Mouse (Mus musculus) embryonic facial prominence, embryonic 12.5 days (tissue): ENCODE data around the gene Necap2. TPM values are rescaled to one million over a fixed set of nuclear protein-coding genes. Genes with fewer than 3 reads are reported as not detected.
A peak's percentile ranks its signal among the peaks of the same experiment; 100 is the strongest.

Experiments used
- ATAC-seq: fragments of 200-750 bp; cut with Nextera tagmentation; 2 replicates; pipeline ENCODE4 v1.8.0; 2017; ENCODE audit not compliant: insufficient number of reproducible peaks, insufficient read depth, low FRiP score, low TSS enrichment
- H3K27ac ChIP-seq: fragments of 300-500 bp; sonication (generic); 2 replicates; pipeline ENCODE4 v1.5.1; 2016; ENCODE audit warnings: mild to moderate bottlenecking
- H3K27me3 ChIP-seq: fragments of 300-500 bp; sonication (generic); 2 replicates; pipeline ENCODE4 v1.6.1; 2016; ENCODE audit warnings: mild to moderate bottlenecking, moderate library complexity
- H3K36me3 ChIP-seq: fragments of 300-500 bp; sonication (generic); 2 replicates; pipeline ENCODE4 v1.6.1; 2016; ENCODE audit warnings: mild to moderate bottlenecking
- H3K4me1 ChIP-seq: fragments of 300-500 bp; sonication (generic); 2 replicates; pipeline ENCODE4 v1.6.1; 2016
- H3K4me2 ChIP-seq: fragments of 300-500 bp; sonication (generic); replicated peaks from 2 replicates; pipeline ENCODE4 v1.6.1; 2016; ENCODE audit warnings: mild to moderate bottlenecking, moderate library complexity
- H3K4me3 ChIP-seq: fragments of 300-500 bp; sonication (generic); 2 replicates; pipeline ENCODE4 v1.5.1; 2016; ENCODE audit warnings: mild to moderate bottlenecking
- H3K9ac ChIP-seq: fragments of 300-500 bp; sonication (generic); 2 replicates; pipeline ENCODE4 v1.6.1; 2016; ENCODE audit warnings: mild to moderate bottlenecking, moderate library complexity
- H3K9me3 ChIP-seq: fragments of 300-500 bp; sonication (generic); 2 replicates; pipeline ENCODE4 v1.6.1; 2016; ENCODE audit warnings: mild to moderate bottlenecking, moderate library complexity
- WGBS: fragments of 180-500 bp; shearing (Covaris S2); methylation state at CpG from one replicate; pipeline ENCODE4 v1.1.7; 2016; 5-methylcytosine and 5-hydroxymethylcytosine counted together
- polyA plus RNA-seq: library from polyadenylated mRNA; unstranded; fragments of >200 nt; fragmentation: Nextera tagmentation; extraction: Ambion mirVana; gene quantifications from 2 replicates; pipeline ENCODE4 v1.2.1, GENCODE M21; 2016

Necap2 gene
- polyA plus RNA-seq: 79.8 and 84.5 TPM in 2 replicates

DNA sequence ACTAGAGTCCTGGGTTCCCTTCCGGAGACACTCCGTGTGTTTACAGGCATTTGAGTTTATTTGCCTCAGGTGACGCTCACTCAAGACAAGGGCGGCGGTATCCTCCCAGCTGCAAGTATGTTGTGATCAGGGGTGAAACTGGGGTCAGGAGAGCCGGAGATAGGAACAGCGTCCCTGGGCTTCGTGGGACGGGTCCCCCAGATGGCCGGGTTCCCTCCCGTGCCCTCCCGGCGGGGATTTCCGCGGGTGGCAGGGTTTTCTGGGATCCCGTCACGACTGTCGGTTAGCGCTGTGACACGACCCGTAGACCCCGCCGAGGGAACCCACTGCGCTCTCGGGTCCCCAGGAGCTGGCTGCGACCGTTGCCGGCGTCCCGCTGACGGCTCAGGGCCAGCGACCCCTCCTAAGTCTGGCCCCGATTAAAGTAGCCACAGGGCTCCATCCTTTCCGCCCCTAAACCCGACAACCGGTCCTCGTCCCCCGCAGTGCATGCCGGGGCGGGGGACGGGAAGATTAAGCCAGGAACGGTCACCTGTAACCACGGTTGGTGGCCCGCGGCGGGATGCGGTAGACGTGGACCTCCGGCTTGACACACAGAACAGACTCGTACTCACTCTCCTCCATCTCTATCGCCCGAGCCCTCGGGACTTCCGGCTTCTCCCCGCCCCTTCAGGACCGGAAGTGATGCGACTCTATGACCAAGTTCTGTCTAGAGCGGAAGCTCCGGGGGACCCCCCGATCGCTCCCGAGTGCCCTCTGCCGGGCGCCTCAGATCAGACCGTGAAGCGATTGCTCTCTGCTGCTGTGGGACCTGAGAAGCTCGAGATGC, at the start of gene Necap2:
TSS of gene Necap2 (minus strand) at position 677 of the 829 bp plus-strand sequence.
- peak within 1 kb of the TSS; percentile 48; the same call in 1 of the 2 replicates for H3K27ac ChIP-seq
- ATAC-seq: peak; percentile 87
- H3K9ac ChIP-seq: peak within 1 kb of the TSS; percentile 94
- H3K36me3 ChIP-seq: peaks cover 15% of the 10 kb centered on the region
- H3K4me2 ChIP-seq: peak within 1 kb of the TSS; percentile 98
- peaks cover 11% of the 10 kb centered on the region for H3K4me1 ChIP-seq
- H3K9me3 ChIP-seq: no peaks in the 10 kb centered on the region
- peak within 1 kb of the TSS; percentile 97 for H3K4me3 ChIP-seq
- WGBS: under 1% methylated on average over 67 of the region's 67 CpGs
- H3K27me3 ChIP-seq: no peaks in the 10 kb centered on the region

- no peaks in the 10 kb centered on the region for H3K27me3 ChIP-seq
- H3K27ac ChIP-seq: no peak overlapping the region
- H3K36me3 ChIP-seq: peaks cover 18% of the 10 kb centered on the region
- ATAC-seq: no peak
- H3K9ac ChIP-seq: no peak overlapping the region
- H3K4me2 ChIP-seq: no peak overlapping the region
- 33% methylated on average over 1 of the region's 1 CpGs for WGBS
- H3K9me3 ChIP-seq: no peaks in the 10 kb centered on the region
- H3K4me1 ChIP-seq: 0 out of 2 replicates have a peak, but pooled peaks cover 4% of the 10 kb centered on the region
- no peak overlapping the region for H3K4me3 ChIP-seq
Observed at GRCm38 (mm10) chr4:141123065-141123464, 44.9 kb upstream of the Necap2 start.

- peaks cover 21% of the 10 kb centered on the region for H3K36me3 ChIP-seq
- WGBS: 82% methylated on average over 7 of the region's 7 CpGs
- H3K27me3 ChIP-seq: no peaks in the 10 kb centered on the region
- H3K27ac ChIP-seq: no peak overlapping the region
- no peak overlapping the region for H3K9ac ChIP-seq
- H3K4me3 ChIP-seq: no peak overlapping the region
- no peaks in the 10 kb centered on the region for H3K9me3 ChIP-seq
- H3K4me1 ChIP-seq: 0 out of 2 replicates have a peak, but pooled peaks cover 4% of the 10 kb centered on the region
- no peak for ATAC-seq
- H3K4me2 ChIP-seq: no peak overlapping the region
Observed at GRCm38 (mm10) chr4:141122663-141123062, 44.5 kb upstream of the Necap2 start.

- H3K4me2 ChIP-seq: no peak overlapping the region
- H3K4me1 ChIP-seq: 0 out of 2 replicates have a peak, but pooled peaks cover 4% of the 10 kb centered on the region
- 0 out of 2 replicates have a peak, but pooled peaks have one; percentile 47 for ATAC-seq
Observed at GRCm38 (mm10) chr4:141120700-141121099, 42.5 kb upstream of the Necap2 start.

GRCm38 (mm10) chr4:141118691-141119090, 40.5 kb upstream of the Necap2 start:
- no peak for ATAC-seq
- H3K36me3 ChIP-seq: peaks cover 51% of the 10 kb centered on the region
- no peaks in the 10 kb centered on the region for H3K27me3 ChIP-seq
- no peaks in the 10 kb centered on the region for H3K9me3 ChIP-seq
- no peak overlapping the region for H3K4me2 ChIP-seq
- 80% methylated on average over 4 of the region's 4 CpGs for WGBS
- H3K4me1 ChIP-seq: 0 out of 2 replicates have a peak, but pooled peaks cover under 1% of the 10 kb centered on the region
- H3K4me3 ChIP-seq: no peak overlapping the region
- H3K27ac ChIP-seq: no peak overlapping the region
- no peak overlapping the region for H3K9ac ChIP-seq

More at GRCm38 (mm10) chr4:141120700-141121099, 42.5 kb upstream of the Necap2 start:
- H3K36me3 ChIP-seq: peaks cover 33% of the 10 kb centered on the region
- H3K4me3 ChIP-seq: no peak overlapping the region
- H3K27me3 ChIP-seq: no peaks in the 10 kb centered on the region
- H3K9ac ChIP-seq: no peak overlapping the region
- no peak overlapping the region for H3K27ac ChIP-seq
- H3K9me3 ChIP-seq: no peaks in the 10 kb centered on the region
- 20% methylated on average over 11 of the region's 11 CpGs for WGBS

DNA sequence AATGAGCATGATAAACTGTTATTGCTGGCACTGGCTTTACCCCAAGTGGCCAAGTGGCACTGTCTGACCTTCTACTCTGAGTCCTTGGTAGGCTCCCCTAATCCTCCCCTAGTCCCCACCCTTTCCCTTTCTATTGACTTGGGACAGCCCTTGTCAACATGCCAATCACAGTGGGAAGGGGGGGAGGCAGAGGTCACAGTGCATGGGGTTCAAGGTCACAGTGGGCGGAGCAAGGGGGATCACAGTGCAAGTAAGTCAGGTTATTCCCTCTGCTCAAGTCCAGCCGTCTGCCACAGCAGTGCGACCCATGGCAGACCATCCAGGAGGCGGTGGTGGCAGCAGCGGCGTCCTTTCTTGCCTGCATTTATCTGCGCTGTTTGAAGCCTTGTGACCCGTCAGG, 37.2 kb upstream of the Necap2 start:
- no peaks in the 10 kb centered on the region for H3K9me3 ChIP-seq
- H3K27me3 ChIP-seq: no peaks in the 10 kb centered on the region
- H3K4me1 ChIP-seq: no peaks in the 10 kb centered on the region
- H3K4me2 ChIP-seq: no peak overlapping the region
- H3K4me3 ChIP-seq: no peak overlapping the region
- H3K27ac ChIP-seq: no peak overlapping the region
- no peak overlapping the region for H3K9ac ChIP-seq
- H3K36me3 ChIP-seq: peaks cover 77% of the 10 kb centered on the region
- no peak for ATAC-seq
- WGBS: 78% methylated on average over 8 of the region's 8 CpGs

- Histone ChIP-seq H3K4me1 (no peaks in the 10 kb centered on the region), H3K36me3 (peaks cover 83% of the 10 kb centered on the region), H3K4me3 (no peak overlapping the region), H3K27ac (no peak overlapping the region), H3K9me3 (no peaks in the 10 kb centered on the region), H3K4me2 (no peak overlapping the region), H3K27me3 (no peaks in the 10 kb centered on the region), H3K9ac (no peak overlapping the region)
- 87% methylated on average over 6 of the region's 6 CpGs for WGBS
- no peak for ATAC-seq
Observed at GRCm38 (mm10) chr4:141114521-141114981, 36.4 kb upstream of the Necap2 start.

GRCm38 (mm10) chr4:141113831-141114230, 35.7 kb upstream of the Necap2 start:
- H3K4me1 ChIP-seq: no peaks in the 10 kb centered on the region
- H3K9ac ChIP-seq: no peak overlapping the region
- H3K27me3 ChIP-seq: no peaks in the 10 kb centered on the region
- H3K27ac ChIP-seq: no peak overlapping the region
- H3K4me2 ChIP-seq: no peak overlapping the region
- ATAC-seq: no peak
- H3K36me3 ChIP-seq: peaks cover 83% of the 10 kb centered on the region
- H3K9me3 ChIP-seq: no peaks in the 10 kb centered on the region
- WGBS: 81% methylated on average over 7 of the region's 7 CpGs
- no peak overlapping the region for H3K4me3 ChIP-seq

DNA sequence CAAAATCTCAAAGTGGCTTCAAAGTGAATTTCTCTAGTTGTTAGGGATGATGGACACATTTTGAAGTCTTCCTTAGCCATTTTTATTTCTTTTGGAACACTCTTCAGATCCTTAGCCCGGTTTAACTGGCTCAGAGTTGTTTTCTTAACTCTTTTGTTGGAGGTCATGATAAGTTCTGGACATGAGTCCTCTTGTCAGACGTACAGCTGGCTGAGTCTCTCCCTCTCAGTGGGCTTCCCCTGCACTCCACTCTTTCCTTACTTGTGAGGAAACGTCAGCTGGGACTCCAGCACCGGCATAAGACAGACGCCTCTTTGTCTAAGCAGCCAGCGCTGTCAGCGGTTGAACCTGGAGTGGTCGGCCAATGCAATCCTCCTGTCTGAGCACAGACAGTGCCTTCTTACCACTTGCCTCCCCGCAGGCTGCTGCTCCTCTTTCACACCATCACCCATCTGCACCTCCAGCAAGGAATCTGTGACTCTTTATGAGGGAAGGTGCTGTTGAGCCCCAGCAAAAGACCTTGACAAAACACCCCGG, 30.1 kb upstream of the Necap2 start:
- no peak overlapping the region for H3K27ac ChIP-seq
- no peak overlapping the region for H3K4me3 ChIP-seq
- no peaks in the 10 kb centered on the region for H3K4me1 ChIP-seq
- H3K4me2 ChIP-seq: no peak overlapping the region
- no peak for ATAC-seq
- H3K36me3 ChIP-seq: peaks cover 34% of the 10 kb centered on the region
- H3K9me3 ChIP-seq: no peaks in the 10 kb centered on the region
- H3K27me3 ChIP-seq: no peaks in the 10 kb centered on the region
- H3K9ac ChIP-seq: no peak overlapping the region
- WGBS: 22% methylated on average over 10 of the region's 10 CpGs

- Histone ChIP-seq H3K27ac (no peak overlapping the region), H3K9ac (no peak overlapping the region), H3K4me3 (no peak overlapping the region), H3K36me3 (peaks cover 17% of the 10 kb centered on the region), H3K9me3 (no peaks in the 10 kb centered on the region), H3K27me3 (no peaks in the 10 kb centered on the region), H3K4me1 (no peaks in the 10 kb centered on the region), H3K4me2 (no peak overlapping the region)
- WGBS: 82% methylated on average over 16 of the region's 16 CpGs
- ATAC-seq: no peak
Observed at GRCm38 (mm10) chr4:141106526-141107183, 28.5 kb upstream of the Necap2 start.

DNA sequence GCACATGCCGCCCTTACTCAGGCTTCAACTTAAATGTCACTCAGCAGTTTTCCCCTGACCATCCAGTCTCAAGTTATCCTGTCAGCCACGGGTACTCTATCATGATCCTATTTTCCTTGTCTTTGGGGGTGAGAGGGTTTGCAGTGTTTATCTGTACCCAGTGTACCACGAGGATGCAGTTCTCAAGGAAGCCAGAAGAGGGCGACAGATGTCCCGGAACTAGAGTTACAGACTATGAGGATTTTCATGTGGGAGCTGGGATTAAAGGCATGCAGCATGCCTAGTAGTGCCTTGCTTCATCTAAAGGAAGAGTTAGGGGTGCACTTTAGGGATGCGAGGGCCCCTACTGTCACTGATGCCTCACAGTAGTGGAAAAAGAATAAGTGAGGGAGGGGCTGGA, 23.7 kb upstream of the Necap2 start:
- Histone ChIP-seq H3K9me3 (no peaks in the 10 kb centered on the region), H3K36me3 (no peaks in the 10 kb centered on the region), H3K9ac (no peak overlapping the region), H3K27ac (no peak overlapping the region), H3K27me3 (no peaks in the 10 kb centered on the region), H3K4me2 (no peak overlapping the region), H3K4me1 (no peaks in the 10 kb centered on the region), H3K4me3 (no peak overlapping the region)
- 66% methylated on average over 6 of the region's 6 CpGs for WGBS
- no peak for ATAC-seq
